Mouse (Mus musculus) right cerebral cortex, postnatal 4 days (tissue): ENCODE measurements at regions not wholly inside any gene's neighbourhood (a gene's known extent, or its start where the extent isn't known, plus 50 kb on each side); places are given as distances from the start of the nearest gene placed in this dataset.

ENCODE experiments used
- DNase-seq: peaks from one replicate; pipeline ENCODE4 v3.0.0-alpha.2; 2022

DNA sequence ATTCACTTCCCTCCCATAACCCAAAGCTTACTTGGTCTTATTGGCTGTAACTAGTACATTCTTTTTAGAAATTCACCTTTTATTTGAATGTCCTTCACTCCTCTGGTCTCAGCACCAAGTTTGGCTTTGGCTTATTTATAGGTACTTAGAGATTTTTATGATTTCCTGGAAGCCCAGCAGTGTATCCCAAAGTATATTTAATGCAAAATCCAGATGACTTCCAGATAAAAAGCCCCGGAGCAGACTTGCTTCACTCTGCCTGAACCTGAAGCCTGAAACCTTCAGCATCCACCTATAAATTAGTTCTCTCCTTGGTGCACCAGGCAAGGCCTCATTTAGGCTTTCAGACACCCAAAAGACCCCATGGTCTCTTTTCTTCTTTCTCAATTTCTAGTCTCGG lies 250.8 kb downstream of the Tle4 start:
- DNase-seq = no peak

DNA sequence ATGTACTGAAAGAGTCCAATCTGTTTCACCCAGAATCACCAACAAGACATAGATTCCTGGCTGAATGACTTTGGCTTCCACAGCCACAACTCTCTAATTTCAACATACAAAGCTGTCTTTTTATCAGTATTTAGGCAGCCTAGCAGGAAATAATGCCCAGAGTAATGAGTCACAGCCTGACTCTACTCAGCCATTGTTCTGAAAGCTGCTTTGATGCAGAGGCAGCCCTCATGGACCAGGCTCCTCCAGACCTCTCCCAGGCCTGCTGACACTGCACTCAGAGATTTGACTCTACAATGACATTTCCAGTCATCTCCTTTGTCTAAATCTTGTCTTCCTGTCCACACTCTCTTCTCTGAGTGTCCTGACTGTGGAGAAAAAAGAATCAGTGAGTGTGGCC lies 250.4 kb downstream of the Tle4 start:
- DNase-seq = no peak

DNA sequence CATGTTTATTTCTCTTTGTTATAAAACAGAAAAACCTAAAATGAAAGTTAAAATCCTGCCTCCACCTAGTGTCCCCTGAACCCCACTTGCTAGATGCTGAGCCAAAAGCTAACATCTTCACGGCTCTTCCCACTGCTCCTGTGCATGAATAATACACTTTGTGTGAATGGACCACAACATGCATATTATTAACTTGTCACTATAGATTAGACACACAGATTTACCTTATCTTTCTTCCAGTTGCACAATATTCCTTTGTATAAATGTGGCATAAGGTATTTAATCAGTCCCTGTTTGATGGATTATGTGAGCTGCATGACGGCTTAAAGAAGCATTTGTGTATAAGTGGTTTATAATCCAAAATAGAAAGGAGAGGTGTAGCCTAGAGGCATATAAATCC lies 248.1 kb downstream of the Tle4 start:
- DNase-seq = no peak

DNA sequence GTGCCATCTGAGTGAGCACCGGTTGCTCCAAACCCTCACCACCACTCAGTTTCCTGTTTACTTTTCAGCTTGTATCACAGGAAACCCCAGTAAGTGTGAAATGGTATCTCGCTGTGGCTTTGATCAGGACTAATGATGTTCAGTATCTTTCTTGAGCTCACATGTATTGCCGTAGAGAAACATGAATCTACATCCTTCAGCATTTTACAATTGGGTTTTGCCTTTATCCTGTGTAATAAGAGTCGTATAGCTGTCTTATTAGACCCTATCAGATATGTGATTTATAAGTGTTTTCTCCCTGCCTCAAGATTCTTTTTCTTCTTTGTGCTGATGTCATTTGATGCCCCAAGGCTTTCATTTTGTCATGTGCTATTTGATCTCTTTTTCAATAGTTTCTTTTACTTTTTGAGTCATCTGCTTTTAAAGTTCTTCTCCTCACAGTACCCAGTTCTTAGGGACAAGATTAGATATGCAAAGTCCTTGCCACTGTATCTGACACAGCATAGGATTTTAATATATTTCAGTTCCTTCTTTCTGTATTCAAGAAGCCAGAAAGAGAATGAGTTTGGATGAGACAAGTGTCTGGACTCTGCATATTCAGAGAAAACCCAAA lies 246.0 kb downstream of the Tle4 start:
- DNase-seq = no peak

DNA sequence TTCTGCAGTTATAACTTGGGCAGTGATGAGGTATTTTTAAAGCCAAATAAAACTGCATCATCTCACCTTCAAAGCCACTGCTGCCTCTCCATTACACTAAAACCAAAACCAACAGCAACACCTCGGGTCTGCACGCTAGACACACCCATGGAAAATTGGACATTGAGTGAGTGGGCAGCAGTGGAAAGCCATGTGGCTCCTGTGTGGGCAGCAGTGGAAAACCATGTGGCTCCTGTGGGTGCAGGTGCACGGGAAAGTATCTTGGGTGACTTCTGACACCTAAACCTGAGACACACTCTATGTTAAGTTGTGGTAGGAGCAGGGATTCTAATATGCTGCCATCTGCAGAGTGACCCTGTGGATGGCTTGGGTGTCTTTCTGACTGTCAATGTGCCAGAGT lies 245.3 kb downstream of the Tle4 start:
- DNase-seq = no peak

DNA sequence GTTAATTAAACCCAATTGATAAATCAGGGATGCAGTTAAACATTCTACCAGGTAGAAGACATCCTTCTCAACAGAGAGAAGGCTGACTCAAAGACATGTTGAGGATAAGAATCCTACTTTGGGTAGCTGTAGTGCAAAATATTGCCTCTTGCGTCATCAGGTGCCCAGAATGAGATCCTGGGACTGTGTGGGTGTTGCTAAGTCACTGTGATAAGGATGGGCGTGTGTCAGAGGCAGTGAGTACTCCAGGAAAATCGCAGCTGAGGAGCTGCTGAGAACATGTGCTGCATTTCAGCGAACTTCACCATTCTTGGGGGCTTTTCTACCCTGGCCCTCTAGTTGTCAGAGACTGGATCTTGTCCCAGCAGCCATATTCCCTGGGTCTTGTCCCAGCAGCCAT lies 244.7 kb downstream of the Tle4 start:
- no peak for DNase-seq

DNA sequence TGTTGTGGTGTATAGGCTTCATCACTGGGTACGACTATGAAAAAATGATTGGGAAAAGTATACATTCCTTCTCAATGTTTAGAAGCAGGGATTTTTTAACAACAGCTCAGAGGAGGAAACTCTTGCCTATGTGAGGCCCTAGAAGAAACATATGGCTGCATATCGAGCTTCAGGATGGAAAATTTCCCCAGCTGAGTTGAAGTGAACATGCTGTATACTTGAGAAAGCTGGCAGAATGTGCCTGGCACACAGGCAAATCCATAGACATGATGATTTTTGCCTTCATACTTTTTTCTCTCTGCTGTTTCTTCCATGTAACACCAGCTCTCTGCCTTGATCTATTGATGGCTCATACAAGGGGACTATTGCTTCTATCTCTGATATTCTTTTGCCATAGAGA lies 242.7 kb downstream of the Tle4 start:
- DNase-seq = peak; percentile 10

DNA sequence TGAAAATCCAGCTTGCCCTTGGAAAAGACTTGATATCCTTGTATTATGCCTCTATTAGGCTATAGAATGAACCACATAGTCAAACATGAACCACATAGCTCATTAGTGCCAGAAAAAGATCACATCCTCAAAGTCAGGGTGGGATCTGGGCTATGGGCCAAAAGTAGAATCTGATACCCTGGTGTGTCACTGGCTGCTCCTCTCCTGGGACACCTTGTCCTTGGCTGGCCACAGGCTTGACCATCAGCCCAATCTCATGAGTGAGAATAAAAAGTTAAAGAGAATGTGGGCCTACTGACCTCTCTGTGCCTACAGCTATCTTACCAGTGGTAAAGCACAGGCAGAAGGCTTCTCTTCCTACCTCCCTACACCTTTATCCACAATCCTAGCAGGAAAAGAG lies 241.9 kb downstream of the Tle4 start:
- DNase-seq = no peak

DNA sequence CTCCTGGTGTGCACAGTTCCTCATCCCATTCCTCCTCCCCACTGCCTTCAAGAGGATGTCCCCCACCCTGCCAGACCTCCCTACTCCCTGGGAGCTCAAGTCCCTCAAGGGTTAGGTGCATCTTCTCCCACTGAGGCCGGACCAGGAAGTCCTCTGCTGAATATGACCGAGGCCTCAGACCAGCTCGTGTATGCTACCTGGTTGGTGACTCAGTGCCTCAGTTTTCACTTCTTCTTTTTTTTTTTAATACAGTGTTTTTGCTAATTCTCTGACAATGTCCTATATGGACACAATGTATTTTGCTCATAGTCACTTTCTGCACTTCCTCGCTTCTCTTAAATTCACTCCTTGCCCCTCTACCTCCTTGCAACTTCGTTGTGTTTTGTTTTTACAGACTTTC lies 237.2 kb downstream of the Tle4 start:
- no peak for DNase-seq

DNA sequence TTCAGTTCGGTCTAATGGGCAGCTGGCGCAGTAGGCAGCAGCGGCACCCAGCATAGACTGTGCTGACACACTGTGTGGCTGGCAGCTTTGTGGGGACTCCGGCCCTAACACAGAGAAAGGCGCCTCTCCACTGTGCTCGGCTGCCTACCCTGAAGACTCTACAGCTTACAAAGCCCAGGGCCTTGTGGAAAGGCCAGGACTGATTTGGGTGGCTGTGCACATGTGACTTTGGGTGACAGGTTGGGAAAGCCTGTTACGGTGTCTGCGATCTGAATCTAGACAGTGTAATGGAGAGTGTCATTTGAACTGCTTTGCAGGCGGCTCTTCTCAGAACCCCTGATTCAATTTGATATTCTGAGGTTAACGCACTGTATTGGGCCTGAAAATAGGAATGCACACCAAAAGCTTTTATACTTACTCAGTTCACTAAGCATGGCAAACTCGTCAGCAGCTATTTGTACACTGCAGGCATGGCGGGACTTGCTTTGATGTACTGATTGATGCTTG lies 228.7 kb downstream of the Tle4 start:
- DNase-seq = no peak

DNA sequence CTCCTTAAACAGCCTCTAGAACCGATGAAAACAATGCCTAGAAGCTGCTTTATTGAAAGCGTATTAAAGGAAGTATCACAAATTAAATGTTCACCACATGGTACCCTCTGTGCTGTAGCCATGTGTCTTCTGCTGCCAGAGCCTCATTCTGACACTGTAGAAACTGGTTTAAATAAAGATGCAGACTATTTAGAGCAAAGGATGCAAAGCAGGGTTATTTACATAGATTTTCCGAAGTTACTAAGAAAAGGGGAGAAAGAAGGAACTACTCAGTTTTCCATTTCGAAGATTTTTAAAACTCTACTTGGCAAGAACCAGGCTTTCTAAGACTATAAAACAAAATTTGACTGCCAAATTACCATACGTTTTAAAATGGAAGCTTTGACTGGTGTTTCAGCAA lies 226.5 kb downstream of the Tle4 start:
- DNase-seq = no peak

DNA sequence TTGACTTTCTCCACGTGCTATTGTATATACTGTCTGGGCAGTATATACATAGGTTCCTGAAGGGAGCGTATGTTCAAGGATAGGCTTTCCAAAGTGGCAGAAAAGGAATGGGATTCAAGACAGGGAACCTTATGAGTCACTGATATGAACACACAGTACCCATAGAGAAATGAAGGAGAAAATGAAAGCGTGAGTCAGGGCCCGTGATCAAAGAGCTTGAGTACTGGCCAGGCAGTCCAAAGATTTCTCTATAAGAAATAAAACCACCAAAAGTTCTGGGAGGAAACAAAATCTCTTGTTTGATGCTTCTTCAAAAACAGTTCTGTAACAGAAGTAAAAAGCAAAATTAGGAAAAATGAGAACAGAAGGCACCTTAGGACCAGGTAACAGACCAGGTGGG lies 223.9 kb downstream of the Tle4 start:
- DNase-seq = no peak

DNA sequence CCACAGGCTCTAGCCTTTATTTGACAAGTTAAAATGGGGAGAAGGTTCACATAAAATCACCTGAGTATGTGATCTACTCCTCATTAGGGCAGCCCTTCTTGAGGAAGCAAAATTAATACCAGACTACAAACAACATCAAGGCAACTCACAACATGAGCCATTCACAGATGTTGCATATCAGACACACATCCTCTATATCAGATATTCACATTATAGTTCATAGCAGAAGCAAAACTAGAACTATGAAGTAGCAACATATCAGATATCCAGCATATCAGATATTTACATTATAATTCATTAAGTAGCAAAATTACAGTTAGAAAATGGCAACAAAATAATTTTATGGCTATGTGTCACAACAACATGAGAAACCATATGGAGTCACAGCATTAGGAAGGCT lies 217.0 kb downstream of the Tle4 start:
- DNase-seq = no peak

DNA sequence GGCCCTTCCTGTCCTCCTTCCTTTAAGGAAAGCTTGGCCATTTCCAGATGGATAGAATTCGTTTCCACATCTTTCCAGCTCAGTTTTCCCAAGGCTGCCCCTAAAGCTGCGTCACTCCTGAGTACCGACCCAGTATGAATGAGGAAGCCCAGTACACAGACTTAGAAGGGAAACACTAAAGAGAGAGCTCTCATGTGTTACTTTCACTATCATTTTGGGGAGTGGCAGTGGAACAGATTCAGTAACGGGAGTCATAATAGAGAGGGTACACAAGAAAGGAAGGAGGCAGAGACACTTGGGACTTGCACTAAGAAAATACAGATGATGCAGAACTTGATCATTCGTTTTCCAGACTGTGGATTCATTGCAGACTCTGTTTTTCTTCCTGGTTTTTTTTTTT lies 210.1 kb downstream of the Tle4 start:
- no peak for DNase-seq

DNA sequence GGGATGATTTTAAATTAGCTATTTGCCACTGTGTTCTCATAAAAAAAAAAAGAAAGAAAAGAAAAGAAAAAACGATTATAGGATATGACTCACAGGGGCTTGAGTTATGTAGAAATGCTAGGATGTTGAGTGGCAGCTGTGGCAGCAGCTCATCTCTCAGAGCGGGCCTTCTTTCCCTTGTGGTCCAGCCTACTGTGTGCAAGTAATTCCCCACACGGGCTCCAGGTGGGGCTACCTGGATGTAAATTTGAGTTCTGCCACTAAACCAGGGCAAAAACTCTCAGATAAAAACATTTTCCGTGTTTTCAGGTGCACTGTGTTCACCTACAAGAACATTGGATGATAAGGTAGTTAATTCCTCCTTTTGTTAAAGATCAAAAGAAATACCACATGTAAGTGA lies 209.3 kb downstream of the Tle4 start:
- no peak for DNase-seq

DNA sequence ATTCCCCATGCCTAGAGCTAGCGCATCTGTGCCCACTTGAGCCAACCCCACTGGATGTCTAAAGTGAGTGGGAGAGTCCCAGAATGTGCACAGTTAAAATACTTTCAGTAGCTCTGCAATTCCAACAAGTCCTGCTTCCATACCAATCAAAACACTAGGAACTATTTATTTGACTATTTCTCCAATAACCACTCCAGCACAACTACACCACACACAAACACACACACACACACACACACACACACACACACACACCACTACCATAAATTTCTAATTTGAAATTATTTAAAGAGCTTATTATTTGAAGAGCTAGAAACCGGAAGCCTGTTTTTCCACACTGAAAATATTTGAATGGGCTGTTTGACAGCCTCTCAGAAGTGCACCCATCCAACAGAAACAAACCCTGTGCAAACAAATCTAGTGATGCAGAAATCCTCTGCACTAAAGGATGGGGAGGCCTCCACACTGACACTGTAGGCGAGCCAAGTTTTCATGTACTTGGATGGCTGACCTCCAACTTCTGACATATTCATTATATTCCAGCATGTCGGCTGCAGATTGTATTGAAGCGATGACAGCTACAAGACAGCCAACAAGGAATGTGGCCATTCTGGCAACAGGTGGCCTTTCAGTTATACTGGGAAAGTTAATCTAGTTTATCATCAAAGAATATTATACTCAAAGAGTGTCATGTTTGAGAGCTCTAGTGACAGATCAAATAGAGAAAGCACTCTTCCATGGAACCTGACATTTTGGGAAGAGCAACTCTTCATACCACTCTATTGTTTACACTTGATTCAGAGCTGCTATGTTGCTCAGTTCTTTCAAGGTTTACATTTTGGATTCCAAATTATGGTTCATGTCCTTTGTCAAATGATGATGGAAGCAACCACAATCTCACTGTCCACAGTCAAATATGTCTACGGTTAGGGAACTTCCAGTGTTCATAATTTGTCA lies 207.7 kb downstream of the Tle4 start:
- DNase-seq = no peak

DNA sequence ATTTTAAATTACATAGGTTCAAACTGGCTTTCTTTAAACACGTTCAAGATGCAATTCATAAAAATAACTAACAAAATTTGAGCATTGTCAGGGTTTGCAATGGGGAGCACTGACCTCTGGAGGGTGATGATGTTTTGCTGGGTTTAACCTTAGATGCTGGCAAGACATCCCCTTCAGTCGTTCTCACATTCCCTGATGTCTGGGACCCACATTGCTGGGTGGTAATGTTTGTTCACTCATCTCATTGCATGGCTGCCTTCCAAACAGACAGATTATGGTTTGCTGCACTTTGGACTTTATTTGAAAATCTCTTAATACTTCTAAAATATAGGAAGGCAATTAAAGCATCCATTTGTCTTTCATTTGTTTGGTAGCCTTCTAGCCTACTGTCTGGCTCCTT lies 206.9 kb downstream of the Tle4 start:
- DNase-seq = no peak
